Mouse (Mus musculus) kidney, adult 2 months (tissue): ENCODE results near the gene Afg3l1.

Experiments
- CTCF ChIP-seq: fragments of 200-500 bp; conservative IDR thresholded peaks from 2 replicates; pipeline ENCODE4 v1.5.1; 2011; ENCODE audit warnings: low read depth, mild to moderate bottlenecking, control low read depth, low read length, moderate library complexity, mixed read lengths; ENCODE audit not compliant: insufficient read depth, insufficient read length
- POLR2A ChIP-seq: fragments of 200-500 bp; IDR thresholded peaks from one replicate; pipeline ENCODE4 v1.6.1; 2011; ENCODE audit warnings: low read depth, low read length, control low read depth

DNA sequence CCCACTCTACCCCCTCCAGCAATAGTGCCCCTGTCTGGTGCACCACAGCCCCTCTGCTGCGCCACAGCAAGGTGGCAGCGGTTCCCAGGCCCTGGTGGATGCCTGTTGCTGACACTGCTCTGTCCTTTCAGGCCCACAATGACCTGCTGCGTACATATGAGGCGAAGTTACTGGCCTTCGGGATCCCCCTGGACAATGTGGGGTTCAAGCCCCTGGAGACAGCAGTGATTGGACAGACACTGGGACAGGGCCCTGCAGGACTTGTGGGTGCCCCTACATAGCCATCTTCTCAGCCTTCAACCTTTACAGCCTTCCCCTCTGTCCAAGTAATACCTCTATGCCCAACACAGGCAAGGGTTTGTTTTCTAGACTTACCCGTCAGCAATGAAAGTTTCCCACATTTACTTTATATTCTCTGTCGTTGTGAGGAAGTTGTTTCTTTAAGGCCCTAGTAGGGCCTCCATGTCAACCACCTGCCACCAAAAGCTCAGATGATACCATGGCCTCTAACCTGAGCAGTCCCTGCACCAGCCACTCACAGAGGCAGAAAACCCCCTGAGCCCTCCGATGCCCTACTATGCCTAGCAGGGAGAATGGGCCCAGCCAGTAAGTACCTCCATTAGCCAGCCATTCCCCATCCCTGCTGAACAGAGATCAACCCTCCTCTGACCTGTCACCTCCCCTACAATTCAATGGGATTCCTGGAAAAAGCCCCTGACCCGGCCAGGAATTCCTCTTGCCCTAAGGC is 58.7 kb downstream of the Afg3l1 start:
- TF ChIP-seq CTCF (no peak), POLR2A (no peak)
